Mouse (Mus musculus): ENCODE results near the gene Tctn3.

- no peak for TF ChIP-seq CTCF (IDR thresholded peaks at IDR 0.05; ENCODE audit: low read depth)
- TF ChIP-seq EP300 (IDR thresholded peaks at IDR 0.05; ENCODE audit: low read depth): no peak; the same call in 1 of the 2 replicates
These were observed 23.8 kb downstream of the Tctn3 start, which contains the start of gene Aldh18a1 for GRCm38 (mm10) chr19:40588293-40588654.
